Mouse (Mus musculus) midbrain, embryonic 15.5 days (tissue): ENCODE results near the gene Vmn2r53. TPM values are rescaled to one million over a fixed set of nuclear protein-coding genes. Genes with fewer than 3 reads are reported as not detected.
"Not testable (repeated sequence)": the region's sequence is repeated elsewhere in the genome, so short reads cannot be mapped to it uniquely, and the experiment has no call there.

Experiments used
- ATAC-seq: fragments of 200-750 bp; cut with Nextera tagmentation; replicated peaks from 2 replicates; pipeline ENCODE4 v1.8.0; 2017; ENCODE audit warnings: moderate TSS enrichment
- H3K27ac ChIP-seq: fragments of 300-500 bp; sonication (generic); 2 replicates; pipeline ENCODE4 v1.5.1; 2015; ENCODE audit warnings: mild to moderate bottlenecking, inconsistent platforms
- H3K27me3 ChIP-seq: fragments of 300-500 bp; sonication (generic); replicated peaks from 2 replicates; pipeline ENCODE4 v1.6.1; 2015; ENCODE audit warnings: inconsistent platforms
- H3K36me3 ChIP-seq: fragments of 300-500 bp; sonication (generic); replicated peaks from 2 replicates; pipeline ENCODE4 v1.6.1; 2015; ENCODE audit warnings: inconsistent platforms
- H3K4me1 ChIP-seq: fragments of 300-500 bp; sonication (generic); 2 replicates; pipeline ENCODE4 v1.6.1; 2015; ENCODE audit warnings: inconsistent platforms
- H3K4me2 ChIP-seq: fragments of 300-500 bp; sonication (generic); 2 replicates; pipeline ENCODE4 v1.6.1; 2015; ENCODE audit warnings: inconsistent platforms, mild to moderate bottlenecking, moderate library complexity
- H3K4me3 ChIP-seq: fragments of 300-500 bp; sonication (generic); 2 replicates; pipeline ENCODE4 v1.5.1; 2015; ENCODE audit warnings: mild to moderate bottlenecking, inconsistent platforms
- H3K9ac ChIP-seq: fragments of 300-500 bp; sonication (generic); 2 replicates; pipeline ENCODE4 v1.6.1; 2015; ENCODE audit warnings: mild to moderate bottlenecking, inconsistent platforms
- H3K9me3 ChIP-seq: fragments of 300-500 bp; sonication (generic); 2 replicates; pipeline ENCODE4 v1.6.1; 2016; ENCODE audit warnings: inconsistent platforms
- WGBS: fragments of 180-500 bp; shearing (Covaris S2); methylation state at CpG from one replicate; pipeline ENCODE4 v1.1.7; 2015; ENCODE audit warnings: mixed read lengths; 5-methylcytosine and 5-hydroxymethylcytosine counted together
- polyA plus RNA-seq: library from polyadenylated mRNA; unstranded; fragments of >200 nt; fragmentation: Nextera tagmentation; extraction: Ambion mirVana; gene quantifications from 2 replicates; pipeline ENCODE4 v1.2.1, GENCODE M21; 2015

Vmn2r53 gene
- 0.01 TPM in 1 of 2 replicates, not detected in the other for polyA plus RNA-seq

DNA sequence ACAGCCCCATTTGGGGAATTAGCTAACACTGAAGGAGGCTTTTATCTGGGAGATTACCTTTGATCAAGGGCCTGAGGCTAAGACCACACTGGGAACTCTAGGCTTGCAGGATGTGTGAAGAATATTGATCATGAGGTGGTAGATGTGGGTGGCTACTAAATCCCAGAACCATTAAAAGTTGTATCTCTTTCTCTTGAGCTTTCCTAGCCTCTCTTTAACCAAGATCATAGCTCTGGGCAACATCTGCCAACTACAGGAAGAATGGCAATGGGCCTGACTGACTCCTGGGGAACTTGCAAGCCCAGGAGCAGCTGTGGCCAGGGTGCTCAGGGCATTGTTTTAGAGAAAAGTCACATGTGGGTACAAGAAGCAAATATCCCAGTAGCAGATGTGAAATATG, at the start of gene Vmn2r53:
Vmn2r53 (minus strand) TSS at position 101 of the 400 bp plus-strand sequence.
- H3K4me1 ChIP-seq, result no peaks in the 10 kb centered on the region
- peaks cover 15% of the 10 kb centered on the region; the same call in 1 of the 2 replicates for H3K9me3 ChIP-seq
- no peak within 1 kb of the TSS for H3K4me3 ChIP-seq
- no peak within 1 kb of the TSS for H3K4me2 ChIP-seq
- ATAC-seq, result no peak
- H3K27me3 ChIP-seq, result no peaks in the 10 kb centered on the region
- H3K9ac ChIP-seq, result no peak within 1 kb of the TSS
- no peak within 1 kb of the TSS for H3K27ac ChIP-seq
- no peaks in the 10 kb centered on the region for H3K36me3 ChIP-seq

DNA sequence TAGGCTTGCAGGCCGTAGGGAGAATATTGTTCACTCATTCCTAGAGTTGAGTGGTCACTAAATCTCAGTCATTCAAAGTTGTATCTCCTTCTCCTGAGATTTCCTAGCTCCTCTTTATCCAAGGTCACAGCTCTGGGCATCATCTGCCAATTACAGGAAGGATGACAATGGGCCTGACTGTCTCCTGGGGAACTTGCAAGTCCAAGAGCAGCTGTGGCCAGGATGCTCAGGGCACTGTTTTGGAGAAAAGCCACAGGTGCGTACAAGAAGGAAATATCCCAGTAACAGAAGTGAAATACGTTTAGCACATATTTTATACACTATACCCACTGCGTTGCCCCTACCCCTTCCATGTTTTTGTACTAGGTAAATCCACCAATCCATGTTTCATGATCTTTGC, 31.6 kb upstream of the Vmn2r53 start, which contains the start of gene Vmn2r54:
Vmn2r54 (minus strand) TSS at position 101 of the 400 bp plus-strand sequence.
- 87% methylated on average over 3 of the region's 4 CpGs for WGBS
- H3K4me3 ChIP-seq, H3K4me2 ChIP-seq, H3K9ac ChIP-seq, H3K36me3 ChIP-seq, H3K4me1 ChIP-seq, H3K9me3 ChIP-seq, ATAC-seq, H3K27me3 ChIP-seq, H3K27ac ChIP-seq: not testable (repeated sequence)

Other genes with a start within 250 kb of the Vmn2r53 start
- gene Vmn1r84, start 239.5 kb downstream of the Vmn2r53 start, polyA plus RNA-seq, result not detected in 2 replicates
- 11.8 and 12.3 TPM in 2 replicates for gene Zfp551, start 186.0 kb downstream of the Vmn2r53 start, polyA plus RNA-seq
- gene Zfp606, start 130.5 kb downstream of the Vmn2r53 start, polyA plus RNA-seq, result 45.6 and 48.4 TPM in 2 replicates
- not detected in 2 replicates for gene 2900092C05Rik, start 96.3 kb downstream of the Vmn2r53 start, polyA plus RNA-seq
- gene Vmn2r54, start 31.5 kb upstream of the Vmn2r53 start, polyA plus RNA-seq, result not detected in 2 replicates
- gene Vmn2r55, start 76.2 kb upstream of the Vmn2r53 start, polyA plus RNA-seq, result not detected in 2 replicates
- not detected in 2 replicates for gene Vmn2r56, start 126.2 kb upstream of the Vmn2r53 start, polyA plus RNA-seq
- 35.3 and 35.4 TPM in 2 replicates for gene Zscan18, start 194.8 kb upstream of the Vmn2r53 start, polyA plus RNA-seq
- gene Zfp329, start 210.1 kb upstream of the Vmn2r53 start, polyA plus RNA-seq, result 35.2 and 36.0 TPM in 2 replicates
- gene Zfp110, start 226.0 kb upstream of the Vmn2r53 start, polyA plus RNA-seq, result 28.3 and 30.8 TPM in 2 replicates